Mouse (Mus musculus) MEL (cell line): ENCODE measurements at regions not wholly inside any gene's neighbourhood (a gene's known extent, or its start where the extent isn't known, plus 50 kb on each side); places are given as distances from the start of the nearest gene placed in this dataset.

Source experiments
- CHD2 ChIP-seq: IDR thresholded peaks from 2 replicates; pipeline ENCODE4 v1.6.1; 2011; ENCODE audit warnings: low read length, improper control_type of control experiment
- CTCF ChIP-seq, 3 experiments: IDR thresholded peaks in 2 of 3; conservative IDR thresholded peaks in 1 of 3; 2 replicates each; pipeline ENCODE4 v1.5.1; 2011 to 2012; ENCODE audit warnings: low read length in 3 of 3, low read depth in 2 of 3, mild to moderate bottlenecking in 2 of 3, improper control_type of control experiment in 1 of 3, inconsistent platforms in 1 of 3, mixed read lengths in 1 of 3, moderate library complexity in 1 of 3; ENCODE audit not compliant: control insufficient read depth in 1 of 3, insufficient read depth in 1 of 3, poor library complexity in 1 of 3, severe bottlenecking in 1 of 3
- E2F4 ChIP-seq: IDR thresholded peaks from 2 replicates; pipeline ENCODE4 v1.6.1; 2011; ENCODE audit warnings: low read depth, low read length, improper control_type of control experiment, borderline replicate concordance
- EP300 ChIP-seq, 2 experiments: IDR thresholded peaks; 2 replicates each; pipeline ENCODE4 v1.6.1; 2011; ENCODE audit warnings: improper control_type of control experiment in 2 of 2, low read length in 2 of 2, low read depth in 1 of 2, mild to moderate bottlenecking in 1 of 2
- MYC ChIP-seq: IDR thresholded peaks from 2 replicates; pipeline ENCODE4 v1.6.1; 2011; ENCODE audit warnings: low read depth, mild to moderate bottlenecking, low read length, improper control_type of control experiment, moderate library complexity
- POLR2A ChIP-seq, 2 experiments: IDR thresholded peaks; 2 replicates each; pipeline ENCODE4 v1.6.1; 2011 to 2012; ENCODE audit warnings: low read length in 2 of 2, mild to moderate bottlenecking in 2 of 2, control low read depth in 1 of 2, improper control_type of control experiment in 1 of 2, low read depth in 1 of 2, moderate library complexity in 1 of 2; ENCODE audit not compliant: control insufficient read depth in 1 of 2, insufficient read depth in 1 of 2, poor library complexity in 1 of 2
- SMC3 ChIP-seq: IDR thresholded peaks from 2 replicates; pipeline ENCODE4 v1.6.1; 2011; ENCODE audit warnings: low read depth, low read length, improper control_type of control experiment
- USF1 ChIP-seq: IDR thresholded peaks from 2 replicates; pipeline ENCODE4 v1.6.1; 2014; ENCODE audit warnings: low read depth, mild to moderate bottlenecking, inconsistent platforms, low read length, improper control_type of control experiment, moderate library complexity
- ZKSCAN1 ChIP-seq: IDR thresholded peaks from 2 replicates; pipeline ENCODE4 v1.6.1; 2012; ENCODE audit warnings: low read depth, mild to moderate bottlenecking, inconsistent platforms, low read length, improper control_type of control experiment, moderate library complexity

DNA sequence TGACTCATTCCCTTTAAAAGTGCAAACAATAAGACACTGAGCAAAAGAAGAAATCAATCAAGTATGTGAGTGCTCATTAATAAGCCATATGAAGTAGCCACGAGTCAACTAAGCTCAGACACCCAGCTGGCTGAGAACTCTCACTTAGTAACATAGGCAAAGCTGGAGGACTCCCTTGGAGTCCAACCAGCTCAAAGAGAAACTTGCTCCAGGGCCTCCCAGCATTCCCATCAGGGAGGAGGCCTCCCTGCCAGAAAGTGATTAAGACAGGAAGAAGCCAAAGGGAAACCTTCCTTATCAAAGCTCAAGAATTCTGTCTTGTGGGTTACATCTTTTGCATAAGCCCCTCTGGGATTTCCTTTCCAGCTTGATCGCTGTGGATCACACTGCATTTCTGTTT lies 213.7 kb upstream of the Fermt1 start:
- TF ChIP-seq MYC (no peak), USF1 (no peak), EP300 (IDR thresholded peaks at IDR 0.05; ENCODE audit: low read depth in 1 of 2, low read length in 2 of 2) (no peak), ZKSCAN1 (no peak), CTCF (IDR thresholded peaks at IDR 0.05 in 2 of 3, conservative IDR thresholded peaks at IDR 0.05 in 1 of 3; ENCODE audit: control insufficient read depth in 1 of 3, insufficient read depth in 1 of 3, low read depth in 2 of 3, low read length in 3 of 3, poor library complexity in 1 of 3, severe bottlenecking in 1 of 3) (no peak), E2F4 (no peak), SMC3 (no peak), CHD2 (no peak), POLR2A (IDR thresholded peaks at IDR 0.05; ENCODE audit: control insufficient read depth in 1 of 2, insufficient read depth in 1 of 2, low read depth in 1 of 2, low read length in 2 of 2, poor library complexity in 1 of 2) (no peak)
